Comparison of ENCODE assay signal across 22 mouse cellular contexts in genomic region chr7:67793449-67793848, GRCm38 (mm10). TPM values are rescaled to one million over a fixed set of nuclear protein-coding genes. Genes with fewer than 3 reads are reported as not detected.
"Had no signal": no experiment of that assay in that cellular context is flagged by ENCODE, and none has a peak within 500 bp of the region (broad histone marks: within the 10 kb centered on the region; RNA-seq: fewer than 3 reads in every experiment).

No protein-coding gene starts in this region.

- H3K27me3 ChIP-seq: limb, embryonic 13.5 days; neural tube, embryonic 12.5 days had no signal

- ATAC-seq: intestine, postnatal 0 days; liver, embryonic 12.5 days had no signal

- H3K27ac ChIP-seq: kidney, postnatal 0 days; layer of hippocampus, adult 2 months; limb, embryonic 10.5 days; limb, embryonic 13.5 days; liver, embryonic 12.5 days; liver, embryonic 15.5 days; macrophage; midbrain, embryonic 10.5 days; neural tube, embryonic 12.5 days had no signal

- H3K4me3 ChIP-seq: layer of hippocampus, adult 2 months; limb, embryonic 10.5 days; limb, embryonic 13.5 days; liver, embryonic 12.5 days; liver, embryonic 15.5 days; megakaryocyte, embryonic 14.5 days; midbrain, embryonic 10.5 days; neural tube, embryonic 12.5 days had no signal

- H3K9ac ChIP-seq: limb, embryonic 13.5 days; liver, embryonic 12.5 days; liver, embryonic 15.5 days; neural tube, embryonic 12.5 days had no signal

- H3K4me1 ChIP-seq: liver, embryonic 12.5 days; neural tube, embryonic 12.5 days had no signal

- H3K36me3 ChIP-seq: limb, embryonic 10.5 days; limb, embryonic 13.5 days; liver, embryonic 12.5 days; liver, embryonic 15.5 days; midbrain, embryonic 10.5 days; neural tube, embryonic 12.5 days had no signal

- H3K4me2 ChIP-seq: limb, embryonic 13.5 days; liver, embryonic 12.5 days; liver, embryonic 15.5 days; neural tube, embryonic 12.5 days had no signal

- H3K9me3 ChIP-seq: limb, embryonic 10.5 days; limb, embryonic 13.5 days; liver, embryonic 12.5 days; liver, embryonic 15.5 days; neural tube, embryonic 12.5 days had no signal

- DNase-seq: kidney, adult 2 months; kidney, postnatal 25 days; layer of hippocampus, adult 9-11 months; liver; lung, adult 2 months; midbrain, embryonic 14.5 days; retina, postnatal 1 day; right cerebral cortex, postnatal 25 days; spleen, adult 18-20 months; thymus, postnatal 25 days had no signal

RNA-seq across cellular contexts. Expression of gene Synm, which starts 33.9 kb away (rescaled TPM):
- total RNA-seq: neutrophil, adult 5-6 weeks had no signal
- polyA plus RNA-seq: macrophage had no signal
